Mouse (Mus musculus) c-Kit-positive CD71-negative TER-119-negative erythroid progenitor cells, embryonic 14.5 days (primary cell): ENCODE measurements around the gene Ms4a6c.
"Not testable (repeated sequence)": the region's sequence is repeated elsewhere in the genome, so short reads cannot be mapped to it uniquely, and the experiment has no call there.

ENCODE experiments used
- DNase-seq: peaks from one replicate; pipeline ENCODE4 v3.0.0-alpha.2; 2013; ENCODE audit warnings: low read depth

Ms4a6c gene

GRCm38 (mm10) chr19:11469215-11469614 lies at the start of gene Ms4a6c:
Gene Ms4a6c (plus strand): TSS chr19:11469366.
- not testable (repeated sequence) for DNase-seq

GRCm38 (mm10) chr19:11431209-11431608 lies 38.0 kb upstream of the Ms4a6c start:
- DNase-seq: not testable (repeated sequence)

GRCm38 (mm10) chr19:11435058-11435834 lies 33.9 kb upstream of the Ms4a6c start:
- no peak for DNase-seq

- no peak for DNase-seq
These were observed 25.8 kb upstream of the Ms4a6c start, which contains the start of gene Ms4a4b for GRCm38 (mm10) chr19:11443338-11443737. Gene Ms4a4b (plus strand): TSS chr19:11443553.

GRCm38 (mm10) chr19:11443964-11444363 lies 25.2 kb upstream of the Ms4a6c start:
- DNase-seq: no peak

GRCm38 (mm10) chr19:11447238-11447637 lies 21.9 kb upstream of the Ms4a6c start:
- DNase-seq: no peak

GRCm38 (mm10) chr19:11459041-11459440 lies 10.1 kb upstream of the Ms4a6c start:
- not testable (repeated sequence) for DNase-seq

- not testable (repeated sequence) for DNase-seq
These were observed 4.4 kb upstream of the Ms4a6c start for GRCm38 (mm10) chr19:11464795-11465194.

- DNase-seq: no peak
These were observed 2.7 kb upstream of the Ms4a6c start for GRCm38 (mm10) chr19:11466471-11466870.

- DNase-seq: not testable (repeated sequence)
These were observed 805 bp upstream of the Ms4a6c start for GRCm38 (mm10) chr19:11468361-11468760.

- DNase-seq: no peak
These were observed 10.5 kb downstream of the Ms4a6c start for GRCm38 (mm10) chr19:11479714-11480113.

GRCm38 (mm10) chr19:11482684-11483083 lies 13.5 kb downstream of the Ms4a6c start:
- DNase-seq: no peak

- no peak for DNase-seq
These were observed 14.8 kb downstream of the Ms4a6c start for GRCm38 (mm10) chr19:11483941-11484340.

- no peak for DNase-seq
These were observed 15.2 kb downstream of the Ms4a6c start for GRCm38 (mm10) chr19:11484388-11484787.

GRCm38 (mm10) chr19:11485266-11485665 lies 16.1 kb downstream of the Ms4a6c start:
- DNase-seq: no peak

- DNase-seq: no peak
These were observed 16.6 kb downstream of the Ms4a6c start, which contains the start of gene Gm8369 for GRCm38 (mm10) chr19:11485746-11486145. Gene Gm8369 (plus strand): TSS chr19:11485938.

- DNase-seq: no peak
These were observed 17.4 kb downstream of the Ms4a6c start for GRCm38 (mm10) chr19:11486599-11486998.

GRCm38 (mm10) chr19:11491406-11492189 lies 22.4 kb downstream of the Ms4a6c start:
- no peak for DNase-seq

- no peak for DNase-seq
These were observed 23.5 kb downstream of the Ms4a6c start for GRCm38 (mm10) chr19:11492671-11493070.

GRCm38 (mm10) chr19:11494519-11494918 lies 25.4 kb downstream of the Ms4a6c start:
- no peak for DNase-seq

- DNase-seq: no peak
These were observed 27.2 kb downstream of the Ms4a6c start for GRCm38 (mm10) chr19:11496361-11496760.

- DNase-seq: not testable (repeated sequence)
These were observed 28.1 kb downstream of the Ms4a6c start for GRCm38 (mm10) chr19:11497300-11497699.

GRCm38 (mm10) chr19:11500796-11501195 lies 31.6 kb downstream of the Ms4a6c start:
- DNase-seq: no peak
